Mouse (Mus musculus) megakaryocyte progenitor cell, adult 5-6 weeks (primary cell): Measurements from ENCODE around the gene Slitrk2. TPM values are rescaled to one million over a fixed set of nuclear protein-coding genes. Genes with fewer than 3 reads are reported as not detected.

Experiments used
- ATAC-seq: replicated peaks from 2 replicates; pipeline ENCODE4 v1.8.0; 2016; ENCODE audit warnings: mild to moderate bottlenecking, moderate TSS enrichment, inconsistent platforms; ENCODE audit not compliant: poor library complexity
- total RNA-seq, 2 experiments: library from RNA; stranded (forward) in 1 of 2; stranded (reverse) in 1 of 2; fragments of 157-497, 149-512 nt in 1 of 2; fragments of 200-1000 nt in 1 of 2; gene quantifications; 2 replicates each; pipeline versions ENCODE4 v1.2.3 to v1.2.4; 2015 to 2017

The Slitrk2 gene
- total RNA-seq (2015) (not detected in 2 replicates), total RNA-seq (2017) (not detected in 2 replicates)

- ATAC-seq: no peak
These were observed at the start of gene Slitrk2 for GRCm38 (mm10) chrX:66648911-66649620. Gene Slitrk2, plus strand, starts transcription at chrX:66649318.

- no peak for ATAC-seq
These were observed 43.6 kb upstream of the Slitrk2 start for GRCm38 (mm10) chrX:66605490-66605889.

GRCm38 (mm10) chrX:66652455-66653144 lies 3.5 kb downstream of the Slitrk2 start:
- no peak for ATAC-seq

- no peak for ATAC-seq
These were observed 8.2 kb downstream of the Slitrk2 start for GRCm38 (mm10) chrX:66657365-66657764.

- no peak for ATAC-seq
These were observed 27.8 kb downstream of the Slitrk2 start for GRCm38 (mm10) chrX:66676959-66677358.

GRCm38 (mm10) chrX:66678646-66679045 lies 29.5 kb downstream of the Slitrk2 start:
- ATAC-seq: no peak
